ENCODE assay signal across 7 mouse cellular contexts in the genomic region with DNA sequence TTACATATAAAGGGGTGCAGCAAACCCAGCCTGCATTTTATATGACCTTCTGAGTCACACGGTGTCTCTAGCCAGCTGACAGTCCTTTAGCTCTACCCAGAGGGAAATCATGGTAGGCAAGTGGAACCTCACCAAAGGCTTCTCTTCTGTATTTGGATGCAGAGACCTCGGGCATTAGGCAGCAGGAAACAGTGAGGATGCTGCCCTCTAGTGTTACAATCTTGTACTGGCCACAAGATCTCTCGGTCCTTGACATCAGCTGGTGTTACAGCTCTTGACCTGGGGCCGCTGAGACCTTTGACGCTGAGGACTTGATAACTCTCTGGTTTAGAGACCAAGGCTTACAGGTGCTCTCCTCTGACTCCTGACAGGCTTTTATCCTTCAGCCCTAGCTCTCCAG. TPM values are rescaled to one million over a fixed set of nuclear protein-coding genes. Genes with fewer than 3 reads are reported as not detected.
DNase-seq lines count a peak whose midpoint lies in the region; ATAC-seq and TF ChIP-seq lines count a peak whose summit lies in the region.

No protein-coding gene starts in this region.

- no peak overlapping the region for H3ac ChIP-seq in C2C12 (ENCODE audit: control insufficient read depth, insufficient read length, low read depth)

- no peak overlapping the region for H3K9ac ChIP-seq in forebrain, postnatal 0 days
- no peak overlapping the region for H3K9ac ChIP-seq in liver, postnatal 0 days (replicated peaks)

- H3K4me2 ChIP-seq in forebrain, postnatal 0 days (ENCODE audit: low read depth): no peak overlapping the region
- H3K4me2 ChIP-seq in liver, postnatal 0 days (ENCODE audit: low read depth, low read length): no peak overlapping the region

- DNase-seq in 416B (ENCODE audit: low read depth): peak; percentile 65
- peak; percentile 29 to 35 for DNase-seq in cerebellum, adult 2 months
- DNase-seq in forebrain, postnatal 0 days: peak; percentile 74
- peak; percentile 57 for DNase-seq in kidney, adult 2 months
- peak; percentile 55 for DNase-seq in liver, postnatal 0 days

- peaks cover 37% of the 10 kb centered on the region for H3K27me3 ChIP-seq in C2C12 (ENCODE audit: control insufficient read depth, insufficient read depth, insufficient read length)
- H3K27me3 ChIP-seq in cerebellum, adult 2 months (ENCODE audit: control insufficient read depth, insufficient read depth, low read length): no peaks in the 10 kb centered on the region
- no peaks in the 10 kb centered on the region; the same call in 1 of the 2 replicates for H3K27me3 ChIP-seq in forebrain, postnatal 0 days (ENCODE audit: insufficient read depth, low read length)
- H3K27me3 ChIP-seq in kidney, adult 2 months (replicated peaks; ENCODE audit: control insufficient read depth, insufficient read depth, low read length): no peaks in the 10 kb centered on the region
- H3K27me3 ChIP-seq in liver, postnatal 0 days (ENCODE audit: insufficient read depth, low read length): no peaks in the 10 kb centered on the region

- WGBS in cerebellum, adult 2 months: 9% methylated on average over 5 of the region's 5 CpGs
- 14% methylated on average over 5 of the region's 5 CpGs for WGBS in forebrain, postnatal 0 days
- WGBS in kidney, adult 2 months: 7% methylated on average over 5 of the region's 5 CpGs
- WGBS in liver, postnatal 0 days (ENCODE audit: insufficient replicate concordance): 13% methylated on average over 5 of the region's 5 CpGs

- no peaks in the 10 kb centered on the region for H3K36me3 ChIP-seq in C2C12 (ENCODE audit: control insufficient read depth, insufficient read depth)
- H3K36me3 ChIP-seq in forebrain, postnatal 0 days (ENCODE audit: insufficient read depth): no peaks in the 10 kb centered on the region
- H3K36me3 ChIP-seq in kidney, adult 2 months (ENCODE audit: control insufficient read depth, insufficient read depth, low read length): no peaks in the 10 kb centered on the region
- no peaks in the 10 kb centered on the region for H3K36me3 ChIP-seq in liver, postnatal 0 days (replicated peaks; ENCODE audit: insufficient read depth, low read length)

- H3K27ac ChIP-seq in cerebellum, adult 2 months (ENCODE audit: insufficient read depth, low read length): no peak overlapping the region
- no peak overlapping the region for H3K27ac ChIP-seq in forebrain, postnatal 0 days (ENCODE audit: low read depth, low read length)
- H3K27ac ChIP-seq in kidney, adult 2 months (ENCODE audit: insufficient read depth, low read depth, low read length): no peak overlapping the region
- no peak overlapping the region for H3K27ac ChIP-seq in liver, postnatal 0 days (ENCODE audit: low read depth)

- no peak for TF ChIP-seq POLR2A in cerebellum, adult 2 months (IDR thresholded peaks at IDR 0.05; ENCODE audit: borderline replicate concordance, insufficient read depth, low read length)
- no peak for TF ChIP-seq POLR2A in kidney, adult 2 months (IDR thresholded peaks at IDR 0.05; ENCODE audit: low read depth, low read length)

- H3K4me3 ChIP-seq in C2C12 (ENCODE audit: insufficient read depth, poor library complexity, severe bottlenecking): no peak overlapping the region
- no peak overlapping the region for H3K4me3 ChIP-seq in cerebellum, adult 2 months (replicated peaks; ENCODE audit: insufficient read depth, low read depth, low read length)
- H3K4me3 ChIP-seq in forebrain, postnatal 0 days (ENCODE audit: low read depth, low read length): no peak overlapping the region
- H3K4me3 ChIP-seq in kidney, adult 2 months (ENCODE audit: insufficient read depth, low read depth, low read length): no peak overlapping the region
- H3K4me3 ChIP-seq in liver, postnatal 0 days (ENCODE audit: low read depth, low read length): no peak overlapping the region

- no peaks in the 10 kb centered on the region for H3K79me3 ChIP-seq in C2C12 (ENCODE audit: low read depth)

- TF ChIP-seq CTCF in C2C12 (IDR thresholded peaks at IDR 0.05; ENCODE audit: control insufficient read depth, insufficient read depth, insufficient read length): peak; percentile 43
- peak; percentile 79 for TF ChIP-seq CTCF in cerebellum, adult 2 months (IDR thresholded peaks at IDR 0.05; ENCODE audit: borderline replicate concordance, insufficient read depth, low read depth, low read length)
- TF ChIP-seq CTCF in forebrain, postnatal 0 days (IDR thresholded peaks at IDR 0.05; ENCODE audit: low read depth): peak; percentile 89
- TF ChIP-seq CTCF in kidney, adult 2 months (conservative IDR thresholded peaks at IDR 0.05; ENCODE audit: insufficient read depth, insufficient read length, low read depth, low read length): peak; percentile 91
- TF ChIP-seq CTCF in liver, postnatal 0 days (IDR thresholded peaks at IDR 0.05; ENCODE audit: low read depth): peak; percentile 87

- TF ChIP-seq EP300 in liver, postnatal 0 days (IDR thresholded peaks at IDR 0.05; ENCODE audit: low read depth): no peak

- H3K79me2 ChIP-seq in C2C12 (ENCODE audit: control insufficient read depth, insufficient read depth): no peaks in the 10 kb centered on the region

- no peaks in the 10 kb centered on the region for H3K9me3 ChIP-seq in forebrain, postnatal 0 days (ENCODE audit: low read length)
- no peaks in the 10 kb centered on the region for H3K9me3 ChIP-seq in liver, postnatal 0 days (ENCODE audit: low read length)

- no peaks in the 10 kb centered on the region for H3K4me1 ChIP-seq in cerebellum, adult 2 months (ENCODE audit: control insufficient read depth, insufficient read depth, low read length)
- no peaks in the 10 kb centered on the region for H3K4me1 ChIP-seq in forebrain, postnatal 0 days (ENCODE audit: insufficient read depth)
- no peaks in the 10 kb centered on the region for H3K4me1 ChIP-seq in kidney, adult 2 months (ENCODE audit: control insufficient read depth, insufficient read depth, low read length)
- no peaks in the 10 kb centered on the region for H3K4me1 ChIP-seq in liver, postnatal 0 days (ENCODE audit: insufficient read depth)

- ATAC-seq in forebrain, postnatal 0 days: peak; percentile 65
- ATAC-seq in liver, postnatal 0 days: no peak
- peak; percentile 70 for ATAC-seq in neutrophil, adult 5-6 weeks (ENCODE audit: extremely low read depth, insufficient number of reproducible peaks, low FRiP score, poor library complexity, severe bottlenecking)

TF ChIP-seq in C2C12, 6 proteins besides CTCF, POLR2A, EP300 and RAD21:
- TF ChIP-seq CEBPB (IDR thresholded peaks at IDR 0.05; ENCODE audit: low read depth) (no peak), MYOD1 (IDR thresholded peaks at IDR 0.05; ENCODE audit: control insufficient read depth, insufficient read length, low read depth) (no peak), MAX (IDR thresholded peaks at IDR 0.05) (no peak), USF1 (IDR thresholded peaks at IDR 0.05; ENCODE audit: low read depth) (no peak), MYOG (IDR thresholded peaks at IDR 0.05; ENCODE audit: control insufficient read depth, extremely low read depth, insufficient read length) (no peak), FOSL1 (IDR thresholded peaks at IDR 0.05; ENCODE audit: insufficient read depth, low read length, poor library complexity, severe bottlenecking) (no peak)
TF ChIP-seq in C2C12: peak in this region for 0.

RNA-seq across cellular contexts. Expression of gene Gm10053, which starts 10.0 kb away (rescaled TPM):
- 207 TPM for polyA plus RNA-seq in C2C12 (2012; fragmentation: generic; extraction: Trizol)
- 166 and 167 TPM in 2 replicates for polyA plus RNA-seq in cerebellum, adult 2 months (2012; rRNA removed)
- 39.2 and 65.9 TPM in 2 replicates for total RNA-seq in forebrain, postnatal 0 days (2014; rRNA removed)
- polyA plus RNA-seq in forebrain, postnatal 0 days (2015; fragmentation: Nextera tagmentation; extraction: Ambion mirVana): 285 and 302 TPM in 2 replicates
- polyA plus RNA-seq in kidney, adult 2 months (2012; rRNA removed): 52.1 and 89.3 TPM in 2 replicates
- polyA plus RNA-seq in liver, postnatal 0 days (2015; fragmentation: Nextera tagmentation; extraction: Ambion mirVana): 291 and 307 TPM in 2 replicates
- total RNA-seq in neutrophil, adult 5-6 weeks (2017): 6.4 and 11.2 TPM in 2 replicates

RNA-seq across cellular contexts. Expression of gene Foxd4, which starts 15.5 kb away (rescaled TPM):
- polyA plus RNA-seq in C2C12 (2012; fragmentation: generic; extraction: Trizol): not detected
- 0.07 TPM in 1 of 2 replicates, not detected in the other for polyA plus RNA-seq in cerebellum, adult 2 months (2012; rRNA removed)
- not detected in 2 replicates for total RNA-seq in forebrain, postnatal 0 days (2014; rRNA removed)
- not detected in 2 replicates for polyA plus RNA-seq in forebrain, postnatal 0 days (2015; fragmentation: Nextera tagmentation; extraction: Ambion mirVana)
- polyA plus RNA-seq in kidney, adult 2 months (2012; rRNA removed): not detected in 2 replicates
- 0.14 and 0.21 TPM in 2 replicates for polyA plus RNA-seq in liver, postnatal 0 days (2015; fragmentation: Nextera tagmentation; extraction: Ambion mirVana)
- 2.3 and 4.5 TPM in 2 replicates for total RNA-seq in neutrophil, adult 5-6 weeks (2017)

RNA-seq across cellular contexts. Expression of gene Pgm5, which starts 23.8 kb away (rescaled TPM):
- polyA plus RNA-seq in C2C12 (2012; fragmentation: generic; extraction: Trizol): 0.05 TPM
- polyA plus RNA-seq in cerebellum, adult 2 months (2012; rRNA removed): 3.8 and 4.3 TPM in 2 replicates
- total RNA-seq in forebrain, postnatal 0 days (2014; rRNA removed): 4.4 and 4.8 TPM in 2 replicates
- polyA plus RNA-seq in forebrain, postnatal 0 days (2015; fragmentation: Nextera tagmentation; extraction: Ambion mirVana): 0.23 and 0.39 TPM in 2 replicates
- 7.3 and 10.7 TPM in 2 replicates for polyA plus RNA-seq in kidney, adult 2 months (2012; rRNA removed)
- polyA plus RNA-seq in liver, postnatal 0 days (2015; fragmentation: Nextera tagmentation; extraction: Ambion mirVana): 0.04 TPM in 1 of 2 replicates, not detected in the other
- total RNA-seq in neutrophil, adult 5-6 weeks (2017): not detected in 2 replicates
